Mouse (Mus musculus): Measurements from ENCODE around the gene Med27. TPM values are rescaled to one million over a fixed set of nuclear protein-coding genes. Genes with fewer than 3 reads are reported as not detected.

Gene Med27
- total RNA-seq (2018; cell fraction: chromatin; rRNA removed), result 10 to 100 TPM; 12.2 to 44.0 (median 28.7) TPM
- total RNA-seq (2018; cell fraction: cytosol; rRNA removed), result 10 to 100 TPM in 20 of 26 experiments, 1 to 10 TPM in 6; 7.7 to 13.7 (median 10.9) TPM
- 10 to 100 TPM; 10.0 to 33.5 (median 18.9) TPM for total RNA-seq (2018; cell fraction: nucleus; rRNA removed)
- polyA plus RNA-seq (2018), result 10.1 to 15.1 TPM (median 14.5 TPM) in 3 replicates

DNA sequence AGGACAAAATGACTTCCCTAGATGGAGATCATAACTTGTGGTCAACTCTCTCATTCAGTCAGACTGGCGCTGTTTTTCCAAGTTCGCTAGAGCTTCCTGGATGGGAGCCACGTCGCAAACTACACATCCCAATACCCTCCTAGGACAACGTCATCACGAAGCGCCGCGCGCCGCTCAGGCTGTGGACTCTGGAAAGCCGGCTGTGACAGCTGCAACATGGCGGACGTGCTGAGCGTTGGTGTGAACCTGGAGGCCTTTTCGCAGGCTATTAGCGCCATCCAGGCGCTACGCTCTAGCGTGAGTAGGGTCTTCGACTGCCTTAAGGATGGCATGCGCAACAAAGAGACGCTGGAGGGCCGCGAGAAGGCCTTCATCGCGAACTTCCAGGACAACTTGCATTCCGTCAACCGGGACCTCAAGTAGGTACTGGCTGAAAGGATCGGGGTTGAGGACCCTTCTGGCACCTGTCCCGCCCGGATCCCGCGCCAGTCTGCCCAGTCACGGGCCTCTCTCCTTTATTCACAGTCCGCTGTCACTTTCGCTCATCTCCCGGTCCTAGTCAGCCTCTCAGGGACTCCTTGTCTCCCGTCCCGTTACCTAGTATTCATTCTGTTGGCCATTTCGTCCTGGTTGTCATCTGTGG lies at the start of gene Med27:
Gene Med27 (plus strand): TSS at position 191 of the 643 bp plus-strand sequence.
- Histone ChIP-seq H3K27ac (peak within 1 kb of the TSS; percentile 41), H3K79me2 (ENCODE audit: inconsistent target) (peaks cover 11% of the 10 kb centered on the region; the same call in 1 of the 2 replicates), H3K36me3 (ENCODE audit: inconsistent target) (peaks cover 20% of the 10 kb centered on the region; the same call in 1 of the 2 replicates), H3K4me3 (ENCODE audit: inconsistent target) (peak within 1 kb of the TSS; percentile 100)
- WGBS (ENCODE audit: missing documents), result 2% methylated on average over 38 of the region's 41 CpGs

DNA sequence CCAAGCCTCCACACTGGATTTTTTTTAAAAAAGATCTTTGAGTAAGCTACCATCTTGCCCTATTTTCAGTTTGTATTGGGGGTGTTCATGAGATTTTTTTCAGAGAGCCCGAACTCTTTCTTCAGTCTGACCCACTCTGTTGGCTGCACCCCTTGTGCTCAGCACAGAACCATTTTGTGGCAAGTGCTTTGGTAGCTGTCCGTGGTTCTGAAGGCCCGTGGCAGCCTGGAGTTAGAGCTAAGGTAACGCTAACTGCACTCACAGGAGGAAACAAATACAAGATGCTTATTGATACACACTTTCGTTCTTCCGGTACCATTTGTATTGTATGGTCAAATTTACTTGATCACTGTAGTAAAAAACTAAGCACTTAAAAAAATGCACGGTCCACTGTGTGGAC lies 36.7 kb upstream of the Med27 start:
- Histone ChIP-seq H3K4me3 (ENCODE audit: inconsistent target) (no peak overlapping the region), H3K36me3 (ENCODE audit: inconsistent target) (no peaks in the 10 kb centered on the region), H3K27ac (no peak overlapping the region), H3K79me2 (ENCODE audit: inconsistent target) (no peaks in the 10 kb centered on the region)
- 49% methylated on average over 7 of the region's 7 CpGs for WGBS (ENCODE audit: missing documents)

DNA sequence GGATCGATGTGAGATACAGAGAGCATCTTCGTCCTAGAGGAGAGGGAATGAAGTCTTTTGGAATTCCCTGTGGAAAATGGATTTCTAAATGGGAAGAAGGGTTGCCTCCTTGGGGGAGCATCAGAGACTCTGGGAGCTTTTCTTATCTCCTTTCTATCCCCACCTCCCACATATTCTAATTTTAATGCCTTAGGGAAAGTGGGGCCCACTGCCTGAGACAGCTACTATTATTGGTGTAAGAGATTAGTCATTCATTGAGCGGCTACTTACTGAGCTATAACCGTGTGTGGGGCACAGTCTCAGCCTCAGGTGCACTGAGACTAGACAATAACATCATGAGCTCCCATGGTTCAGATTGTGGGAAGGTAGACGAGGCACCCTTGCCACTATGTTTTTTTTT lies 34.6 kb upstream of the Med27 start:
- H3K27ac ChIP-seq, result no peak overlapping the region
- no peak overlapping the region for H3K4me3 ChIP-seq (ENCODE audit: inconsistent target)
- WGBS (ENCODE audit: missing documents), result 82% methylated on average over 5 of the region's 5 CpGs
- H3K79me2 ChIP-seq (ENCODE audit: inconsistent target), result no peaks in the 10 kb centered on the region
- no peaks in the 10 kb centered on the region for H3K36me3 ChIP-seq (ENCODE audit: inconsistent target)

DNA sequence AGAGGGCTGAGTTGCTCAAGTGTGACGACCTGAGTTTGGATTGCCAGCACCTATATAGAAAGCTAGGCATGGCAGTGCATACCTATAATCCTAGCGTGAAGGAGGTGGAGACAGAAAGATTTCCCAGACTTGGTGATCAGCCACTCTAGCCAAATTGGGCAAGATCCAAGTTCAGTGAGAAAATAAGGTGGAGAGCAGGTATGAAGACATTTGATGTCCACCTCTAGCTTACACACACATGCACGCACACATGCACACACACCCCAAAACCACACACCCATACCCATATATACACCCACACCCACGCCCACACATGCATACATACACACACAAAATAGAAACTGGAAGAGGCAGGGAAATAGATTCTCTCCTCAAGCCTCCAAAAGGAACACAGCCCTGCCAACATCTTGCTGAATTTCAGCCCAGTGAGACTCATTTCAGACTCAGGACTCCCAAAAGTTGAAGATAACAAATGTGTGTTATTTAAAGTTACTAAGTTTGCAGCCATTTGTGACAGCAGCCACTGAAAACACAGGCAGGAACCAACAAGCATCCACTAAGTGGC lies 28.6 kb upstream of the Med27 start:
- Histone ChIP-seq H3K4me3 (ENCODE audit: inconsistent target) (no peak overlapping the region), H3K27ac (no peak overlapping the region), H3K79me2 (ENCODE audit: inconsistent target) (no peaks in the 10 kb centered on the region), H3K36me3 (ENCODE audit: inconsistent target) (no peaks in the 10 kb centered on the region)
- 85% methylated on average over 4 of the region's 4 CpGs for WGBS (ENCODE audit: missing documents)

DNA sequence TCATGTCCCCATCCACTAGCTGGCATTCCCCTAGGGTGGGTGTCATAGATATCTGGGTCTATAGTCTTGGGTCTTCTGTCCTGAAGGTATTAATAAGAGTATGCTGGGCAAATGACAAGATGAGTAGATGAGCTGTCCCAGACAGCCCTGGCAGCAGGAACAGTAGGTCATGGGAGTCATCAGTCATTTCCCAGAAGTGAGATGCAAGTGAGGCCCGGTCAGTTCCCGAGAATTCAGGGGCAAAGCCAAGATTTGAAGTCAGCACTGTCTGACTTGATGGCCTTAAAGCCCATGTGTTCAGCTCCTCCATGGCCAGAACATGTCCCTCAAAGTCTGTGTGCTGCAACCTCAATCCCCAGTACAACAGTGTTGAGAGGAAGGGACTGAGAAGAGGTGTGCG lies 28.0 kb upstream of the Med27 start:
- no peak overlapping the region for H3K4me3 ChIP-seq (ENCODE audit: inconsistent target)
- H3K36me3 ChIP-seq (ENCODE audit: inconsistent target), result no peaks in the 10 kb centered on the region
- no peaks in the 10 kb centered on the region for H3K79me2 ChIP-seq (ENCODE audit: inconsistent target)
- WGBS (ENCODE audit: missing documents), result 81% methylated on average over 3 of the region's 3 CpGs
- H3K27ac ChIP-seq, result no peak overlapping the region

DNA sequence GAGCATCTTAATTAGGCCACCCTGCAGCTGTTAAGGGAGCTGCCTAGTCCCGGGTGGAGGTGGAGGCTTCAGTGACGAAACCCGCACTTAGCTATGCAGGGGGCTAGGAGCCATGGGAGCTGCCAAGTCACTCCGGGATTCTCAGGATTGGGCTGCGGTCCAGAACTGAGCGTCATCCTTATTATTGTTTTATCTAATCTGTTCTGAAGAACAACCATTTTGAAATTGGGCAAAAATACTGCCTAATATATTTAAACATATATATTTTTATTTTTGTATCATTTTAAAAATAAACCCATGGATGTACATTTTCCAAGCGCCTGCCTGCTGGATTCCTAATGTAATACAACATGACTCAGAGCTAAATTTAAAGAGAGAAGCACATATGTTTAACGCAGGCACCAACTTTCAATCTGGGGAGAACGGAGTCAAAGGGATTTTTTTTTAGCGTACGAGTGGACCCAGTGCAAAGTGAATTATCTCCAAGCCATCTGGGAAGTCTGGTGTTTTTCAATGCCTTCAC lies 26.3 kb upstream of the Med27 start:
- Histone ChIP-seq H3K36me3 (ENCODE audit: inconsistent target) (no peaks in the 10 kb centered on the region), H3K27ac (no peak overlapping the region), H3K4me3 (ENCODE audit: inconsistent target) (no peak overlapping the region), H3K79me2 (ENCODE audit: inconsistent target) (no peaks in the 10 kb centered on the region)
- 84% methylated on average over 11 of the region's 11 CpGs for WGBS (ENCODE audit: missing documents)

DNA sequence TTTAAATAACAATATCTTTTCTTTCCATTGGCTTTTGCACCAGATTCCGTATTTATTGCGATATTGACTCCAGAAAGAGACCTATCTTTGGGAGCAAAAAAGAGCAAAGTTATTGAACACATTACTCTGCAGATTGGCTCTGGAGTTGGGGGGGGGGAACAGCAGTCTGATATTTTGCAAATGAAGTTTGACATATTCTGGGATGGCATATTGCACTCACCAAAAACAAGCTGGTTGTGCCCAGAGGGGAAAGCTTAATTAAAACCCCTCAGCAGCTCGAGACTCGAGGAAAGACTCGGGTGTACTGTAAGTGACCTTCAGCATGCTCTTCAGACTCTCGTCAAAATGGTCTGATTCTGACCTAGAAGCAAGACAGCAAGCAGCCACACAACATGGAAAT lies 25.8 kb upstream of the Med27 start:
- WGBS (ENCODE audit: missing documents), result 90% methylated on average over 6 of the region's 6 CpGs
- no peaks in the 10 kb centered on the region for H3K79me2 ChIP-seq (ENCODE audit: inconsistent target)

DNA sequence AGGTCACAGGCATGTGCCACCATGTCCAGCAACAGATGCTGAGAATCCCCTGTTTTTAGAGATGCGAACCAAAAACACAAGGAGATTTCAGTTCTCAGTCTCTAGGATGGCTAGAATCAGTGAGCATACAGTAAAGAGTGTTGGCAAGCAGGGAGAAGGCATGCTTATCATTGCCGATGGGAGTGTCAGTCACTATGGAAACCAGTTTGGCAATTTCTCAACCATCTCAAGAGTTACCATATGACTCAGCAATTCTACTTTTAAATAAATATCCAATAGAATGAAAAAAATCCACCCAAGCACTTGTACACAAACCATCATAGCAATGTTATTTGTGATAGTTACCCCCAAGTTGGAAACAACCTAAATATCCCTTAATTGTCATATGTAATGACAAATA lies 22.2 kb upstream of the Med27 start:
- Histone ChIP-seq H3K36me3 (ENCODE audit: inconsistent target) (no peaks in the 10 kb centered on the region), H3K27ac (no peak overlapping the region), H3K4me3 (ENCODE audit: inconsistent target) (no peak overlapping the region), H3K79me2 (ENCODE audit: inconsistent target) (no peaks in the 10 kb centered on the region)
- 88% methylated on average over 2 of the region's 2 CpGs for WGBS (ENCODE audit: missing documents)

More for the DNA sequence above, 25.8 kb upstream of the Med27 start:
- Histone ChIP-seq H3K27ac (no peak overlapping the region), H3K4me3 (ENCODE audit: inconsistent target) (no peak overlapping the region), H3K36me3 (ENCODE audit: inconsistent target) (no peaks in the 10 kb centered on the region)

DNA sequence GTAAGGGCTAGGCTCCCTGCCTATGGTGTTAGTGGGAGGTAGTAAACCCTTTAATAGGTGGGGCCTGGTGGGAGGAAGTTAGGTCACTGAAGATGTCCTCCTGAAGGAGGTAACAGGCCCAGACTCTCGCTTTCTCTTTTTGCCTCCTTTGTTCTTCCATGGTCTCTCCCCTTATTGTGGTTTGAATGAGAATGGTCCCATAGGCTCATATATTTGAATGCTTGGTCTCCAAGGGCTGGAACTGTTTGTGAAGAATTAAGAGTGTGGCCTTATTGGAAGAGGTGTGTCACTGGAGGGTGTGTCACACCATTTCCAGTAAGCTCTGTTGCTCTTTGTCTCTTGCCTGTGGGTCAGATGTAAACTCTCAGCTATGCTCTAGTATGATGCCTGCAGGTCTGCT lies 16.1 kb upstream of the Med27 start:
- 85% methylated on average over 1 of the region's 1 CpGs for WGBS (ENCODE audit: missing documents)
- H3K36me3 ChIP-seq (ENCODE audit: inconsistent target), result no peaks in the 10 kb centered on the region

DNA sequence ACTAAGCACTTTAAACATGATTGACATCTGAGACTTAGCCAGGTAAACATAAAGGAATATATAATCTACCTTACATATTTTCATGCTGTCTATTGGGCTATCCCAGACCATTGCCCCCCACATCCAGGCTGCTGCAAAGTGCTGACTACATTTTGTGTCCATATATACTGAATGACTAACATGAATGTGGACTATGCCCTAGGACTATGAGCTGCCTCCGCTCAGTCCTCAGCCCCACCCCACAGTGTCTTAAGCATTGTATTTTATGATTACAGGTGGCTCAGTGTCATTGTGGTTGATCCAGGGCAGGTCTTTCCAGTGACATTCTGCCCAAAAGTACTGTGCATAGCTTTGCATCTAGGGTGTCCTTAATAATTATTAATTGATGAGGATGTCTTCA lies 8.2 kb upstream of the Med27 start:
- Histone ChIP-seq H3K36me3 (ENCODE audit: inconsistent target) (no peaks in the 10 kb centered on the region), H3K27ac (no peak overlapping the region), H3K4me3 (ENCODE audit: inconsistent target) (no peak overlapping the region), H3K79me2 (ENCODE audit: inconsistent target) (no peaks in the 10 kb centered on the region)
- WGBS (ENCODE audit: missing documents), result 100% methylated on average over 1 of the region's 1 CpGs

More for the DNA sequence above, 16.1 kb upstream of the Med27 start:
- H3K79me2 ChIP-seq (ENCODE audit: inconsistent target), result no peaks in the 10 kb centered on the region
- H3K27ac ChIP-seq, result no peak overlapping the region
- no peak overlapping the region for H3K4me3 ChIP-seq (ENCODE audit: inconsistent target)

DNA sequence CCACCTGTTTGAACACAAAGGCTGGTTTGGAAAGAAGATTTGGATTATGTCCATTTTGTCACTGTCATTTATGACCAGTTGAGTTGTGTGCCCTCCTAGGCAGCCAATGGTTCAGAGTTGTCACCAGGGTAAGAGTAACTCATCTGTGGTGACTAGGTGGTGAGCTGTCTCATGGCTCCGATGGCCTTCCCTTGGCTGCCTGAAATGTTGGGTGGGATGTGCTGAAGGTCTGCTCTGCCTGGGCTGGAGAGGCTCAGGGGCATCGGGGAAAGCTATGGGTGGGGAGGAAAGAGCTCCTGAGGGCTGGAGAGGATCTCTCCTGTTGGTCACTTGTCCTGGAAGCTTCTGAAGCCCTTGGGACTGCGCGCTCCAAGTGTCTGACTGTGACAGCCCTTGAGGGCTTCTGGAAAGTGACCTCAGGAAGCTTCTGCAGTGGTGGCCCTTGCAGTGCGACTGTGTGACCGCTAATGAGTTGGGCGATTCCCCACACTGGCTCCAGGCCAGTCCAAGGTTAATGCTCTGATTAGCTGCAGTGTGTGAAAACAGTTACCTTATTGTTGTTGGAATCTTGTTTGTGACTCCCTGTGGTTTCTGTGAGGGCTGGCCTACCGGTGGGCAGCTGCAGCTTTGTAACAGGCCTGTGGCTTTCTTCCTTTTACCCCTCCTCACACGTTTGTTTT lies 12.2 kb downstream of the Med27 start:
- WGBS (ENCODE audit: missing documents), result 95% methylated on average over 9 of the region's 9 CpGs
- Histone ChIP-seq H3K27ac (no peak overlapping the region), H3K36me3 (ENCODE audit: inconsistent target) (no peaks in the 10 kb centered on the region), H3K79me2 (ENCODE audit: inconsistent target) (no peaks in the 10 kb centered on the region), H3K4me3 (ENCODE audit: inconsistent target) (no peak overlapping the region)

DNA sequence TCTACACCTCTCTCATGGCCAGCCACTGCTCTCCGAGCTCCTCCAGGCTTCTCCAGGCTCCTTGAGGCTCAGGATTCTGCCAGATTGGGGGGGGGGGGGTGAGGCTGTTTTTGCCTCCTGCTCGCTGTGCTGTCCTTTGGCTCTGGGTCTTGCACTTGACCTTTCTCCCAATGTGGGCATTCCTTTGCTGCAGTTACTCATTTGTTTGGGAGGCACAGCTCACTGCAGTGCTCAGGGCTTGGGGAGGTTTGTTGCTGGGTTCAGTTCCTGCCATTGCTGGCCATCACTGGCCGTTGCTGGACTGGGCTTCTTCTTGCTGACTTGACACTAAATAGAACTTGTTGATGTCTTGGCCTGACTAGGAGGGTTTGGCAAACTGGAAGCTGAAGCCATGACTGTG lies 14.3 kb downstream of the Med27 start:
- no peaks in the 10 kb centered on the region for H3K36me3 ChIP-seq (ENCODE audit: inconsistent target)
- no peak overlapping the region for H3K27ac ChIP-seq
- 86% methylated on average over 3 of the region's 3 CpGs for WGBS (ENCODE audit: missing documents)
- no peak overlapping the region for H3K4me3 ChIP-seq (ENCODE audit: inconsistent target)
- no peaks in the 10 kb centered on the region for H3K79me2 ChIP-seq (ENCODE audit: inconsistent target)

DNA sequence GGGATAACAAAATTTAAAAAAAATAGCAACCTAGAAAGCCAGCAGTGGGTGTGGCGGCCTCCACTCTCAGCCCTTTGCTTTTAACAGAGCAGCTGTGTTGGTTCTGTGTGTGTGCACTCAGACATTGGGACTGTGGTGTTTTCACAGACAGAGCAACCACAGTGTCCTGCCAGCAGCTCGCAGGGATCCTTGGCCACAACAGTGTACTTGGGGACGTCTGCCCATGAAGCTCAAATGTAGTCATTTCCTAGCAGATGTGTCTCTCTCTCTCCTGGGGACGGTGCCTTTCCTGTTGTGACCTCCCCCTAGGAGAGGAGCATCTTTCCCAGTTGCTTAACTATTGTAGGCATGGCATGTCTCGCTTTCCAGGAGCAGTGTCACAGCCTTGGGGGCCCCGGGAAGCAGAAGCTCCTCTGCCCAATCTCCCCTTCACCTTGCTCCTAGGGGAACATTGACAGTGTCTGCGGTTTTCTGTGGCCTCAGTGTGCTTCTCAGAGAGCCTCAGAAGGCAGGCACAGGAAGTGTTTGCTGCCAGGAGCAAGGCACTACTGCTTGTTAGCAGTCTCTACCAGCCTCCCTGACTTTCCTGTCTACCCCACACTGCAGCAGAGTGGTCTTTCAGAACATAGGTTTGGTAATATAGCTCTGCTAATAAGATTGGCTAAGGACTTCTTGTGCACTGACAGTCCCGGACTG lies 18.5 kb downstream of the Med27 start:
- Histone ChIP-seq H3K36me3 (ENCODE audit: inconsistent target) (no peaks in the 10 kb centered on the region), H3K4me3 (ENCODE audit: inconsistent target) (no peak overlapping the region), H3K79me2 (ENCODE audit: inconsistent target) (no peaks in the 10 kb centered on the region), H3K27ac (no peak overlapping the region)
- WGBS (ENCODE audit: missing documents), result 86% methylated on average over 6 of the region's 8 CpGs

DNA sequence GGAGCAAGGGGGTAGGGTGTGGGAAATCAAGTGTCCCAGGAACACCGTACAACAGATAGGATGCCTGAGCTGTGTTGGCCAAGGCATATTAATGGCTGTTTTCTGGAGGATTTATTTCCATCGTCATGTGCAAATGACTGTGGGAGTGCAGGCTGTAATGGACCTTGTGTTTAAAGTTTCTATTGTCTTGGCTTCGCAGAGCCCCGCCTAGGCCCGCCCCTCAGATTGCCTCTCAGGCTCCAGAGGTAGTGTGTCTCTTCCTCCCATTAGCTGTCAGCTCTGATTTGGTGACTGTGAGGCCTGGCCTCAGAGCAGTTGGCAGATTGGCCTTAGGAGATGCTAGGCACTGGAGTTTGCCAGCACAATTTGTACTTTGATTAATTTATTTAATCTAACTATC lies 22.1 kb downstream of the Med27 start:
- no peak overlapping the region for H3K27ac ChIP-seq
- H3K4me3 ChIP-seq (ENCODE audit: inconsistent target), result no peak overlapping the region
- WGBS (ENCODE audit: missing documents), result 96% methylated on average over 5 of the region's 5 CpGs
- no peaks in the 10 kb centered on the region for H3K79me2 ChIP-seq (ENCODE audit: inconsistent target)
- no peaks in the 10 kb centered on the region for H3K36me3 ChIP-seq (ENCODE audit: inconsistent target)
